Comparison of ENCODE assay signal across 8 mouse cellular contexts in the genomic region with DNA sequence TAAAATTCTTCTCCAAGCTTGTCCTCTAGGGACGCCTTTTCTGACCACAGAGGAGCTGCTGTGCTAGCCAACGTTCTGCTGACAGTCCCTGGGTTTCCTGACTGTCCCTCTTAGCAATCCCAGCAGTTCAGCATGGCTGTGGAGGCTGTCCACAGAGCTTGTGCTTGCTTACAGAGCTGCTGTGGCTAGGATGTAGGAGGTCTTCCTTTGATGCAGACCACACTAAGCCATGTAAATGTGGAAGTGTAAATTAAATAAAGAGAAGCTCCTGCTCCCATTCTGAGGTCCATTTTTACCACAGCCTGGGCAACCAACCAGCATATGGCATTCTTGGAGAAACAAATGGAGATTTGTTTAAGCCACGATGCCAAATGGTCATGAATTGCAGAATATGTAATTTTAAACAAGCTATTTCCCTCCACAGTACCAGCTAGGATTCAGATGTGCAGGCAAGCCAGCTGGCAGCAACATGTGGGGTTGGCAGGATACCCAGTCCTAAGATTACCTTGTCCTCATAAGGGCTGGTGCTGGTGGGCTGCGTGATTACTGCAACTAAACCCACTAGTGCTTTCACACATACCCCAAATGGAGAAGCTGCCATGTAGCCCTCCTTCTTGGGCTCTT.
DNase-seq lines count a peak whose midpoint lies in the region; ATAC-seq and TF ChIP-seq lines count a peak whose summit lies in the region.

No protein-coding gene starts in this region.

- H3K9me3 ChIP-seq in lung, embryonic 14.5 days (ENCODE audit: low read depth, low read length) = no peaks in the 10 kb centered on the region
- no peaks in the 10 kb centered on the region for H3K9me3 ChIP-seq in midbrain, postnatal 0 days (ENCODE audit: low read length)

- H3K4me2 ChIP-seq in lung, embryonic 14.5 days = no peak overlapping the region
- H3K4me2 ChIP-seq in midbrain, postnatal 0 days (ENCODE audit: low read depth, low read length, poor library complexity, severe bottlenecking) = no peak overlapping the region

- no peak overlapping the region for H3K9ac ChIP-seq in lung, embryonic 14.5 days
- H3K9ac ChIP-seq in midbrain, postnatal 0 days (replicated peaks; ENCODE audit: low read length, poor library complexity, severe bottlenecking) = no peak overlapping the region

- 0 out of 2 replicates have a peak, but pooled peaks have one; percentile 2 for ATAC-seq in lung, embryonic 14.5 days (ENCODE audit: insufficient read depth)
- ATAC-seq in midbrain, postnatal 0 days (ENCODE audit: low FRiP score) = no peak
- no peak for ATAC-seq in monocyte, adult 5-6 weeks (replicated peaks; ENCODE audit: insufficient number of reproducible peaks, low FRiP score, low TSS enrichment, poor library complexity, severe bottlenecking)

- H3K36me3 ChIP-seq in lung, embryonic 14.5 days (ENCODE audit: insufficient read depth) = no peaks in the 10 kb centered on the region
- no peaks in the 10 kb centered on the region for H3K36me3 ChIP-seq in midbrain, postnatal 0 days (ENCODE audit: insufficient read depth, low read length)

- no peak for TF ChIP-seq POLR2A in lung, adult 2 months (IDR thresholded peaks at IDR 0.05; ENCODE audit: borderline replicate concordance, extremely low read depth, low read depth, low read length)

- TF ChIP-seq CTCF in lung, embryonic 14.5 days (IDR thresholded peaks at IDR 0.05; ENCODE audit: low read depth) = no peak
- no peak for TF ChIP-seq CTCF in lung, adult 2 months (IDR thresholded peaks at IDR 0.05; ENCODE audit: insufficient read depth, low read length)
- TF ChIP-seq CTCF in midbrain, postnatal 0 days (IDR thresholded peaks at IDR 0.05) = no peak

- H3K27me3 ChIP-seq in lung, embryonic 14.5 days (ENCODE audit: insufficient read depth, low read length) = no peaks in the 10 kb centered on the region
- H3K27me3 ChIP-seq in midbrain, postnatal 0 days (ENCODE audit: insufficient read depth, low read length) = no peaks in the 10 kb centered on the region

- H3K4me1 ChIP-seq in lung, embryonic 14.5 days (ENCODE audit: insufficient read depth) = no peaks in the 10 kb centered on the region
- H3K4me1 ChIP-seq in lung, adult 2 months (ENCODE audit: control insufficient read depth, insufficient read depth, low read length) = peaks cover 6% of the 10 kb centered on the region
- no peaks in the 10 kb centered on the region for H3K4me1 ChIP-seq in midbrain, postnatal 0 days (ENCODE audit: insufficient read depth, low read length)

- 0 out of 2 replicates have a peak overlapping the region, but pooled peaks have one; percentile 13 for H3K27ac ChIP-seq in lung, embryonic 14.5 days (ENCODE audit: low read depth)
- 0 out of 2 replicates have a peak overlapping the region, but pooled peaks have one; percentile 4 for H3K27ac ChIP-seq in midbrain, postnatal 0 days (ENCODE audit: low read depth, low read length)

- WGBS in lung, embryonic 14.5 days = 45% methylated on average over 4 of the region's 4 CpGs
- WGBS in lung, adult 2 months = 54% methylated on average over 4 of the region's 4 CpGs
- 50% methylated on average over 4 of the region's 4 CpGs for WGBS in midbrain, postnatal 0 days

- H3K4me3 ChIP-seq in lung, embryonic 14.5 days (ENCODE audit: low read depth, low read length) = no peak overlapping the region
- no peak overlapping the region for H3K4me3 ChIP-seq in lung, adult 2 months (replicated peaks; ENCODE audit: extremely low read depth, low read depth, low read length)
- no peak overlapping the region for H3K4me3 ChIP-seq in midbrain, postnatal 0 days (ENCODE audit: low read depth, low read length)

- no peak for DNase-seq in lung, embryonic 14.5 days
- no peak for DNase-seq in lung, adult 2 months
- DNase-seq in fibroblast of lung, adult 2 months (ENCODE audit: low read depth) = peak; percentile 72
- DNase-seq in layer of hippocampus, adult 8-10 months (ENCODE audit: low spot score in 2 of 2) = peak; percentile 61 to 73
- peak; percentile 32 for DNase-seq in midbrain, postnatal 0 days (ENCODE audit: low spot score)
- no peak for DNase-seq in spleen, adult 18-20 months
- no peak for DNase-seq in kidney, postnatal 14 days

Comparison
In these comparisons a context has a peak if more than half of its experiments do, and no peak if none do; other contexts are left out.
1. DNase-seq: peak in fibroblast of lung, adult 2 months (single experiment), layer of hippocampus, adult 8-10 months (2 of 2) and midbrain, postnatal 0 days (single experiment); none in lung, embryonic 14.5 days (single experiment), lung, adult 2 months (single experiment), spleen, adult 18-20 months (0 of 2) and kidney, postnatal 14 days (single experiment).